Mouse (Mus musculus): ENCODE measurements around the gene Babam2. TPM values are rescaled to one million over a fixed set of nuclear protein-coding genes. Genes with fewer than 3 reads are reported as not detected.

Babam2 gene
- total and polyA plus RNA-seq, 2 experiments from 2014 or later: 30.9 to 58.9 TPM

- Histone ChIP-seq H3K27ac (ENCODE audit: low read depth, low read length) (no peak overlapping the region), H3K4me3 (ENCODE audit: low read depth, low read length) (no peak overlapping the region), H3K36me3 (ENCODE audit: insufficient read depth, low read length) (no peaks in the 10 kb centered on the region), H3K9me3 (ENCODE audit: low read length) (no peaks in the 10 kb centered on the region), H3K4me1 (ENCODE audit: insufficient read depth, low read length) (no peaks in the 10 kb centered on the region), H3K9ac (replicated peaks; ENCODE audit: low read length, poor library complexity, severe bottlenecking) (no peak overlapping the region), H3K4me2 (ENCODE audit: low read depth, low read length, poor library complexity, severe bottlenecking) (no peak overlapping the region), H3K27me3 (ENCODE audit: insufficient read depth, low read length) (no peaks in the 10 kb centered on the region)
- no peak for DNase-seq (ENCODE audit: low spot score)
- TF ChIP-seq CTCF (IDR thresholded peaks at IDR 0.05): no peak
- no peak for ATAC-seq (ENCODE audit: low FRiP score)
- WGBS: 83% methylated on average over 8 of the region's 8 CpGs
Observed at GRCm38 (mm10) chr5:31931127-31931625, 233.7 kb downstream of the Babam2 start.

DNA sequence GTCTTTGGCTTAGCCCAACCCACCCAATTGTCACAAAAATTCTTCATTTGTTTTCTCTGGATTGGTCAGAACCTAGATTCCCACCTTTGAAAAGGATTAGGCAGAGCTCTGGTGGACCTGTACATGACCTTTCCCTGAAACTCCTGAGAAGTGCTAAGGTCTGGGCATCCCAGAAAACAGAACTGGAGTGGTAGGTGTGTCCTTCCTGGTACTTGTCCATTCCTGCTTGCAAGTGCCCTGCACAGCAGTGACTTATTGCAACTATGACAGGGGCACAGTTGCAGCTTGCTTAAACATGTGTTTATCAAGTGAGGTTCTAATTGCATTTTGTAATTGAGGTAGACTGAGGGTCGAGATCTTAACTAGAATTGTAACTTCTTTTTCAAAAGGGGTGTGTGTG, 234.2 kb downstream of the Babam2 start:
- no peak overlapping the region for H3K27ac ChIP-seq (ENCODE audit: low read depth, low read length)
- ATAC-seq (ENCODE audit: low FRiP score) (no peak), DNase-seq (ENCODE audit: low spot score) (no peak)
- H3K4me3 ChIP-seq (ENCODE audit: low read depth, low read length): no peak overlapping the region
- no peak overlapping the region for H3K4me2 ChIP-seq (ENCODE audit: low read depth, low read length, poor library complexity, severe bottlenecking)
- no peak overlapping the region for H3K9ac ChIP-seq (replicated peaks; ENCODE audit: low read length, poor library complexity, severe bottlenecking)
- H3K4me1 ChIP-seq (ENCODE audit: insufficient read depth, low read length): no peaks in the 10 kb centered on the region
- 76% methylated on average over 1 of the region's 1 CpGs for WGBS
- no peak for TF ChIP-seq CTCF (IDR thresholded peaks at IDR 0.05)
- no peaks in the 10 kb centered on the region for H3K36me3 ChIP-seq (ENCODE audit: insufficient read depth, low read length)
- no peaks in the 10 kb centered on the region for H3K9me3 ChIP-seq (ENCODE audit: low read length)
- H3K27me3 ChIP-seq (ENCODE audit: insufficient read depth, low read length): no peaks in the 10 kb centered on the region

- WGBS: 92% methylated on average over 6 of the region's 6 CpGs
- Histone ChIP-seq H3K4me1 (ENCODE audit: insufficient read depth, low read length) (no peaks in the 10 kb centered on the region), H3K27me3 (ENCODE audit: insufficient read depth, low read length) (no peaks in the 10 kb centered on the region), H3K27ac (ENCODE audit: low read depth, low read length) (no peak overlapping the region), H3K9ac (replicated peaks; ENCODE audit: low read length, poor library complexity, severe bottlenecking) (no peak overlapping the region), H3K36me3 (ENCODE audit: insufficient read depth, low read length) (no peaks in the 10 kb centered on the region), H3K9me3 (ENCODE audit: low read length) (no peaks in the 10 kb centered on the region), H3K4me2 (ENCODE audit: low read depth, low read length, poor library complexity, severe bottlenecking) (no peak overlapping the region), H3K4me3 (ENCODE audit: low read depth, low read length) (no peak overlapping the region)
- no peak for DNase-seq (ENCODE audit: low spot score)
- TF ChIP-seq CTCF (IDR thresholded peaks at IDR 0.05): no peak
- ATAC-seq (ENCODE audit: low FRiP score): no peak
Observed at GRCm38 (mm10) chr5:31933296-31933695, 235.8 kb downstream of the Babam2 start.

DNA sequence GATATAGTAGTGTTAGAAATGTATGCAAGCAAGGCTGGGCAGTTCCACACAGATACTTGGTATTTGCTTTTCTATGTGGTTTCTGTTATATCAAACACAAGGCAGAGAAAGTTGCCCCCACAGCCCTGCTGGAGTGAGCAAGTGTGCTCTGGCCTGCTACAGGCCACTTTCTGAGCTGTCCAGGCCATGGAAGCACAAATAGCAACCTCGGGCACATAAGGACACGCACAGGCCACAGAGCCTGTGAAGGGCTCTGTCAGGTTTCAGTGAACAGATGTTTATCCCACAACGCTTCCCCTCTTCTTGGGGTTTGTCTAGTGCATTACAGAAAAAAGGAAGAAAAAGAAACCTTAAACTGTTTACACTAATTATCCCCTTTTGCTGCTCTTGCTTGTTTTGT, 236.9 kb downstream of the Babam2 start:
- DNase-seq (ENCODE audit: low spot score) (no peak), ATAC-seq (ENCODE audit: low FRiP score) (no peak)
- Histone ChIP-seq H3K9ac (replicated peaks; ENCODE audit: low read length, poor library complexity, severe bottlenecking) (no peak overlapping the region), H3K27ac (ENCODE audit: low read depth, low read length) (no peak overlapping the region), H3K36me3 (ENCODE audit: insufficient read depth, low read length) (no peaks in the 10 kb centered on the region), H3K27me3 (ENCODE audit: insufficient read depth, low read length) (no peaks in the 10 kb centered on the region), H3K4me2 (ENCODE audit: low read depth, low read length, poor library complexity, severe bottlenecking) (no peak overlapping the region), H3K9me3 (ENCODE audit: low read length) (no peaks in the 10 kb centered on the region), H3K4me1 (ENCODE audit: insufficient read depth, low read length) (no peaks in the 10 kb centered on the region), H3K4me3 (ENCODE audit: low read depth, low read length) (no peak overlapping the region)
- 86% methylated on average over 3 of the region's 3 CpGs for WGBS
- TF ChIP-seq CTCF (IDR thresholded peaks at IDR 0.05): no peak

DNA sequence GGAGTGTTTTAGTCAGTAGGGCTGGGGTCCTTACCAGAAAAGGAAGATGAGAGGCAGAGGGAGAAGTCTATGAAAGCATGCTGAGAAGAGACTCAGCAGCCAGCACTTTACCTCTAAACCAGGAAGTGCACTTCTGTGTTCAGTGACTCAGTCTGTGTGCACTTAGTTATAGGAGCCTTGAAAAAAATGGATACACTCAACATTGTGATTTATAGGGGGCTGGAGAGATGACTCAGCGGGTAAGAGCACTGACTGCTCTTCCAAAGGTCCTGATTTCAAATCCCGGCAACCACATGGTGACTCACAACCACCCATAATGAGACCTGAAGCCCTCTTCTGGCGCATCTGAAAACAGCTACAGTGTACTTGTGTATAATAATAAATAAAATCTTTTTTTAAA, 238.5 kb downstream of the Babam2 start:
- no peak for ATAC-seq (ENCODE audit: low FRiP score)
- H3K36me3 ChIP-seq (ENCODE audit: insufficient read depth, low read length): no peaks in the 10 kb centered on the region
- DNase-seq (ENCODE audit: low spot score): no peak
- no peak for TF ChIP-seq CTCF (IDR thresholded peaks at IDR 0.05)
- no peak overlapping the region for H3K27ac ChIP-seq (ENCODE audit: low read depth, low read length)
- no peaks in the 10 kb centered on the region for H3K9me3 ChIP-seq (ENCODE audit: low read length)
- H3K27me3 ChIP-seq (ENCODE audit: insufficient read depth, low read length): no peaks in the 10 kb centered on the region
- no peak overlapping the region for H3K4me3 ChIP-seq (ENCODE audit: low read depth, low read length)
- WGBS: 92% methylated on average over 3 of the region's 3 CpGs
- no peak overlapping the region for H3K9ac ChIP-seq (replicated peaks; ENCODE audit: low read length, poor library complexity, severe bottlenecking)
- no peak overlapping the region for H3K4me2 ChIP-seq (ENCODE audit: low read depth, low read length, poor library complexity, severe bottlenecking)
- no peaks in the 10 kb centered on the region for H3K4me1 ChIP-seq (ENCODE audit: insufficient read depth, low read length)

GRCm38 (mm10) chr5:31936523-31936922, 239.0 kb downstream of the Babam2 start:
- H3K4me1 ChIP-seq (ENCODE audit: insufficient read depth, low read length): no peaks in the 10 kb centered on the region

More at GRCm38 (mm10) chr5:31936523-31936922, 239.0 kb downstream of the Babam2 start:
- H3K36me3 ChIP-seq (ENCODE audit: insufficient read depth, low read length): no peaks in the 10 kb centered on the region
- ATAC-seq (ENCODE audit: low FRiP score): no peak
- H3K27me3 ChIP-seq (ENCODE audit: insufficient read depth, low read length): no peaks in the 10 kb centered on the region
- H3K4me3 ChIP-seq (ENCODE audit: low read depth, low read length): no peak overlapping the region
- no peak overlapping the region for H3K4me2 ChIP-seq (ENCODE audit: low read depth, low read length, poor library complexity, severe bottlenecking)
- no peaks in the 10 kb centered on the region for H3K9me3 ChIP-seq (ENCODE audit: low read length)
- no peak for TF ChIP-seq CTCF (IDR thresholded peaks at IDR 0.05)
- no peak overlapping the region for H3K27ac ChIP-seq (ENCODE audit: low read depth, low read length)
- WGBS: 83% methylated on average over 3 of the region's 3 CpGs
- H3K9ac ChIP-seq (replicated peaks; ENCODE audit: low read length, poor library complexity, severe bottlenecking): no peak overlapping the region
- no peak for DNase-seq (ENCODE audit: low spot score)
